In genomic region chr1:77374054-77374453, GRCm38 (mm10) we compare ENCODE assay signal across 24 mouse cellular contexts.
DNase-seq lines count a peak whose midpoint lies in the region; ATAC-seq and TF ChIP-seq lines count a peak whose summit lies in the region.
"Had no signal": no experiment of that assay in that cellular context is flagged by ENCODE, and none has a peak within 500 bp of the region (broad histone marks: within the 10 kb centered on the region; RNA-seq: fewer than 3 reads in every experiment).

No protein-coding gene starts in this region.

- TF ChIP-seq CTCF in liver, postnatal 0 days (IDR thresholded peaks at IDR 0.05; ENCODE audit: low read depth), result no peak

- no peaks in the 10 kb centered on the region for H3K36me3 ChIP-seq in liver, postnatal 0 days (replicated peaks; ENCODE audit: insufficient read depth, low read length)
- peaks cover 14% of the 10 kb centered on the region for H3K36me3 ChIP-seq in ES-E14 (ENCODE audit: control insufficient read depth, insufficient read depth, low read length, poor library complexity, severe bottlenecking)
- no peaks in the 10 kb centered on the region for H3K36me3 ChIP-seq in liver, embryonic 11.5 days (ENCODE audit: control insufficient read depth, insufficient read depth, low read length)
- no peaks in the 10 kb centered on the region for H3K36me3 ChIP-seq in liver, embryonic 16.5 days (ENCODE audit: control insufficient read depth, insufficient read depth)
- H3K36me3 ChIP-seq in heart, embryonic 11.5 days (ENCODE audit: control insufficient read depth, insufficient read depth, low read length), result peaks cover 2% of the 10 kb centered on the region; the same call in 1 of the 2 replicates
- peaks cover 31% of the 10 kb centered on the region; the same call in 1 of the 2 replicates for H3K36me3 ChIP-seq in kidney, embryonic 14.5 days (ENCODE audit: control insufficient read depth, insufficient read depth, low read length)

- no peak overlapping the region for H3K4me2 ChIP-seq in liver, postnatal 0 days (ENCODE audit: low read depth, low read length)
- no peak overlapping the region for H3K4me2 ChIP-seq in liver, embryonic 11.5 days
- no peak overlapping the region for H3K4me2 ChIP-seq in liver, embryonic 16.5 days (ENCODE audit: low read depth, low read length)
- H3K4me2 ChIP-seq in heart, embryonic 11.5 days, result no peak overlapping the region
- H3K4me2 ChIP-seq in kidney, embryonic 14.5 days (replicated peaks; ENCODE audit: low read depth, low read length), result no peak overlapping the region
- H3K4me2 ChIP-seq: forebrain, embryonic 13.5 days; heart, embryonic 12.5 days; hindbrain, embryonic 15.5 days; lung, embryonic 14.5 days; neural tube, embryonic 13.5 days had no signal

- no peaks in the 10 kb centered on the region for H3K27me3 ChIP-seq in liver, postnatal 0 days (ENCODE audit: insufficient read depth, low read length)
- H3K27me3 ChIP-seq in liver, embryonic 11.5 days (replicated peaks; ENCODE audit: control insufficient read depth, insufficient read depth, low read length), result no peaks in the 10 kb centered on the region
- H3K27me3 ChIP-seq in liver, embryonic 16.5 days (ENCODE audit: control insufficient read depth, insufficient read depth, low read depth, low read length), result no peaks in the 10 kb centered on the region
- no peaks in the 10 kb centered on the region for H3K27me3 ChIP-seq in heart, embryonic 11.5 days (ENCODE audit: control insufficient read depth, insufficient read depth, low read length)
- no peaks in the 10 kb centered on the region for H3K27me3 ChIP-seq in kidney, embryonic 14.5 days (ENCODE audit: control insufficient read depth, insufficient read depth, low read length)
- H3K27me3 ChIP-seq: forebrain, embryonic 13.5 days; heart, embryonic 12.5 days; hindbrain, embryonic 15.5 days; neural tube, embryonic 13.5 days had no signal

- ATAC-seq in liver, postnatal 0 days, result no peak
- peak; percentile 52 for ATAC-seq in liver, embryonic 11.5 days (replicated peaks; ENCODE audit: low FRiP score)
- peak; percentile 51; the same call in 1 of the 2 replicates for ATAC-seq in liver, embryonic 16.5 days (ENCODE audit: low read depth)
- no peak for ATAC-seq in heart, embryonic 11.5 days (replicated peaks; ENCODE audit: insufficient number of reproducible peaks, low FRiP score, low TSS enrichment)
- no peak for ATAC-seq in kidney, embryonic 14.5 days (ENCODE audit: low FRiP score, low TSS enrichment)
- ATAC-seq: forebrain, embryonic 13.5 days had no signal

- in situ Hi-C loops in ES-E14 (cut with MboI; ENCODE audit: low sequenced_read_pairs in 2 of 2, unreplicated experiment in 2 of 2), result no loop called here

- DNase-seq in liver (peak; percentile 22), ES-E14 (ENCODE audit: low read depth, low spot score) (peak; percentile 54)
- no peak for DNase-seq in liver, postnatal 0 days
- no peak for DNase-seq in liver, embryonic 11.5 days (ENCODE audit: low spot score)
- DNase-seq: adrenal gland, postnatal 36 days; cerebellum, adult 18-20 months; cerebellum, postnatal 14 days; gastrocnemius, postnatal 25 days; heart, adult 11 months; kidney, adult 18-20 months; kidney, postnatal 36 days; layer of hippocampus, postnatal 36 days; left cerebral cortex, postnatal 4 days; lung, embryonic 14.5 days; lung, postnatal 14 days; right cerebral cortex, postnatal 4 days had no signal

- TF ChIP-seq EP300 in liver, postnatal 0 days (IDR thresholded peaks at IDR 0.05; ENCODE audit: low read depth), result no peak

- no peaks in the 10 kb centered on the region; the same call in 1 of the 2 replicates for H3K4me1 ChIP-seq in liver, postnatal 0 days (ENCODE audit: insufficient read depth)
- H3K4me1 ChIP-seq in ES-E14 (ENCODE audit: control insufficient read depth in 2 of 2, insufficient read depth in 2 of 2, low read length in 2 of 2, poor library complexity in 1 of 2), result peaks cover 1 to 2% of the 10 kb centered on the region in 2 experiments; a peak in 1 of 4 replicates
- peaks cover 2% of the 10 kb centered on the region for H3K4me1 ChIP-seq in liver, embryonic 11.5 days (replicated peaks; ENCODE audit: control insufficient read depth, insufficient read depth, low read length)
- H3K4me1 ChIP-seq in liver, embryonic 16.5 days (ENCODE audit: control insufficient read depth, low read depth, low read length), result peaks cover 7% of the 10 kb centered on the region
- H3K4me1 ChIP-seq in heart, embryonic 11.5 days (ENCODE audit: control insufficient read depth, insufficient read depth, low read length), result no peaks in the 10 kb centered on the region; the same call in 1 of the 2 replicates
- H3K4me1 ChIP-seq in kidney, embryonic 14.5 days (ENCODE audit: control insufficient read depth, insufficient read depth, low read length), result no peaks in the 10 kb centered on the region

- H3K9ac ChIP-seq in liver, postnatal 0 days (replicated peaks), result no peak overlapping the region
- no peak overlapping the region for H3K9ac ChIP-seq in ES-E14 (ENCODE audit: insufficient read depth, low read depth, low read length, poor library complexity, severe bottlenecking)
- no peak overlapping the region for H3K9ac ChIP-seq in liver, embryonic 11.5 days (ENCODE audit: low read depth, low read length)
- no peak overlapping the region for H3K9ac ChIP-seq in liver, embryonic 16.5 days (ENCODE audit: low read depth, low read length)
- H3K9ac ChIP-seq in heart, embryonic 11.5 days (ENCODE audit: low read depth, low read length), result no peak overlapping the region
- H3K9ac ChIP-seq in kidney, embryonic 14.5 days (ENCODE audit: low read depth, low read length), result no peak overlapping the region
- H3K9ac ChIP-seq: forebrain, embryonic 13.5 days; heart, embryonic 12.5 days; hindbrain, embryonic 15.5 days; lung, embryonic 14.5 days; neural tube, embryonic 13.5 days had no signal

- no peak overlapping the region for H3K27ac ChIP-seq in liver, postnatal 0 days (ENCODE audit: low read depth)
- H3K27ac ChIP-seq in ES-E14 (ENCODE audit: insufficient read depth, low read depth, low read length, poor library complexity, severe bottlenecking), result no peak overlapping the region
- no peak overlapping the region for H3K27ac ChIP-seq in liver, embryonic 11.5 days (ENCODE audit: low read depth, low read length)
- H3K27ac ChIP-seq in liver, embryonic 16.5 days (ENCODE audit: low read length), result no peak overlapping the region
- H3K27ac ChIP-seq in heart, embryonic 11.5 days (ENCODE audit: low read depth, low read length), result no peak overlapping the region
- no peak overlapping the region for H3K27ac ChIP-seq in kidney, embryonic 14.5 days (ENCODE audit: low read depth, low read length)
- H3K27ac ChIP-seq: forebrain, embryonic 13.5 days; hindbrain, embryonic 15.5 days; neural tube, embryonic 13.5 days; stomach, postnatal 0 days had no signal

- H3K9me3 ChIP-seq in liver, postnatal 0 days (ENCODE audit: low read length), result no peaks in the 10 kb centered on the region
- no peaks in the 10 kb centered on the region for H3K9me3 ChIP-seq in ES-E14 (ENCODE audit: control insufficient read depth, insufficient read depth, low read depth, low read length)
- no peaks in the 10 kb centered on the region for H3K9me3 ChIP-seq in liver, embryonic 11.5 days (ENCODE audit: control insufficient read depth, low read length)
- no peaks in the 10 kb centered on the region for H3K9me3 ChIP-seq in liver, embryonic 16.5 days (replicated peaks; ENCODE audit: control insufficient read depth, low read length)
- no peaks in the 10 kb centered on the region for H3K9me3 ChIP-seq in heart, embryonic 11.5 days (replicated peaks; ENCODE audit: control insufficient read depth, low read length)
- H3K9me3 ChIP-seq in kidney, embryonic 14.5 days (ENCODE audit: control insufficient read depth, low read length), result no peaks in the 10 kb centered on the region
- H3K9me3 ChIP-seq: forebrain, embryonic 13.5 days; heart, embryonic 12.5 days; hindbrain, embryonic 15.5 days; neural tube, embryonic 13.5 days had no signal

- H3K4me3 ChIP-seq in liver, postnatal 0 days (ENCODE audit: low read depth, low read length), result no peak overlapping the region
- H3K4me3 ChIP-seq in ES-E14 (ENCODE audit: insufficient read depth in 1 of 2, low read depth in 1 of 2, low read length in 2 of 2, poor library complexity in 1 of 2, severe bottlenecking in 1 of 2), result peak overlapping the region in 1 of 2 experiments; percentile 46; a peak in 2 of 4 replicates
- no peak overlapping the region for H3K4me3 ChIP-seq in liver, embryonic 11.5 days (ENCODE audit: low read depth, low read length)
- H3K4me3 ChIP-seq in liver, embryonic 16.5 days (ENCODE audit: low read depth, low read length), result no peak overlapping the region
- H3K4me3 ChIP-seq in heart, embryonic 11.5 days (ENCODE audit: low read depth, low read length), result no peak overlapping the region
- H3K4me3 ChIP-seq in kidney, embryonic 14.5 days (ENCODE audit: low read length), result no peak overlapping the region
- H3K4me3 ChIP-seq: forebrain, embryonic 13.5 days; heart, embryonic 12.5 days; hindbrain, embryonic 15.5 days; neural tube, embryonic 13.5 days had no signal

- WGBS in liver, postnatal 0 days (ENCODE audit: insufficient replicate concordance), result 64% methylated on average over 4 of the region's 5 CpGs
- 67% methylated on average over 4 of the region's 5 CpGs for WGBS in liver, embryonic 11.5 days
- WGBS in liver, embryonic 16.5 days (ENCODE audit: insufficient replicate concordance), result 54% methylated on average over 4 of the region's 5 CpGs
- 67% methylated on average over 5 of the region's 5 CpGs for WGBS in heart, embryonic 11.5 days (ENCODE audit: insufficient replicate concordance)
- 80% methylated on average over 4 of the region's 5 CpGs for WGBS in kidney, embryonic 14.5 days

TF ChIP-seq in ES-E14, 5 proteins besides CTCF, POLR2A, EP300 and RAD21:
- TF ChIP-seq CHD2 (IDR thresholded peaks at IDR 0.05; ENCODE audit: low read depth, low read length), result peak; percentile 67; the same call in 1 of the 2 replicates
- no peak for TF ChIP-seq MAFK (IDR thresholded peaks at IDR 0.05; ENCODE audit: insufficient read depth, low read depth, low read length)

Comparison
In these comparisons a context has a peak if more than half of its experiments do, and no peak if none do; other contexts are left out.
1. DNase-seq: peak in liver (single experiment) and ES-E14 (single experiment); none in liver, postnatal 0 days (single experiment) and liver, embryonic 11.5 days (single experiment).
2. ATAC-seq: peak in liver, embryonic 11.5 days (single experiment) and liver, embryonic 16.5 days (single experiment); none in liver, postnatal 0 days (single experiment), heart, embryonic 11.5 days (single experiment) and kidney, embryonic 14.5 days (single experiment).